Mouse (Mus musculus) intestine, postnatal 0 days (tissue): ENCODE measurements around the gene Col2a1. TPM values are rescaled to one million over a fixed set of nuclear protein-coding genes. Genes with fewer than 3 reads are reported as not detected.

Source experiments
- ATAC-seq: fragments of 200-750 bp; cut with Nextera tagmentation; 2 replicates; pipeline ENCODE4 v1.8.0; 2017; ENCODE audit warnings: mild to moderate bottlenecking, moderate TSS enrichment, moderate library complexity
- H3K27ac ChIP-seq: fragments of 300-500 bp; sonication (generic); 2 replicates; pipeline ENCODE4 v1.5.1; 2014; ENCODE audit warnings: mild to moderate bottlenecking, low read depth, low read length, moderate library complexity
- H3K27me3 ChIP-seq: fragments of 300-500 bp; sonication (generic); replicated peaks from 2 replicates; pipeline ENCODE4 v1.6.1; 2014; ENCODE audit warnings: low read length, mixed read lengths; ENCODE audit not compliant: control insufficient read depth, insufficient read depth
- H3K36me3 ChIP-seq: fragments of 300-500 bp; sonication (generic); 2 replicates; pipeline ENCODE4 v1.6.1; 2014; ENCODE audit warnings: mild to moderate bottlenecking, moderate library complexity; ENCODE audit not compliant: control insufficient read depth, insufficient read depth
- H3K4me1 ChIP-seq: fragments of 300-500 bp; sonication (generic); replicated peaks from 2 replicates; pipeline ENCODE4 v1.6.1; 2014; ENCODE audit warnings: antibody characterized with exemption, low read length, mixed read lengths; ENCODE audit not compliant: control insufficient read depth, insufficient read depth
- H3K4me2 ChIP-seq: fragments of 300-500 bp; sonication (generic); replicated peaks from 2 replicates; pipeline ENCODE4 v1.6.1; 2014; ENCODE audit warnings: low read depth, mild to moderate bottlenecking, moderate library complexity
- H3K4me3 ChIP-seq: fragments of 300-500 bp; sonication (generic); 2 replicates; pipeline ENCODE4 v1.5.1; 2014; ENCODE audit warnings: low read depth, low read length
- H3K9ac ChIP-seq: fragments of 300-500 bp; sonication (generic); 2 replicates; pipeline ENCODE4 v1.6.1; 2014; ENCODE audit warnings: mild to moderate bottlenecking, low read depth, low read length
- H3K9me3 ChIP-seq: fragments of 300-500 bp; sonication (generic); 2 replicates; pipeline ENCODE4 v1.6.1; 2016; ENCODE audit warnings: mixed run types; ENCODE audit not compliant: control insufficient read depth
- CTCF ChIP-seq: sonication (generic); IDR thresholded peaks from 2 replicates; pipeline ENCODE4 v1.5.1; 2016; ENCODE audit warnings: low read depth, mild to moderate bottlenecking, control low read depth, antibody characterized with exemption, moderate library complexity
- WGBS: fragments of 180-500 bp; shearing (Covaris S2); extraction: QIAGEN DNeasy Blood & Tissue Kit; methylation state at CpG from one replicate; pipeline ENCODE4 v1.1.7; 2014; 5-methylcytosine and 5-hydroxymethylcytosine counted together
- polyA plus RNA-seq: library from polyadenylated mRNA; unstranded; fragments of >200 nt; fragmentation: Nextera tagmentation; extraction: Ambion mirVana; gene quantifications from 2 replicates; pipeline ENCODE4 v1.2.1, GENCODE M21; 2015

The Col2a1 gene
- polyA plus RNA-seq, result 0.09 TPM in 1 of 2 replicates, not detected in the other

DNA sequence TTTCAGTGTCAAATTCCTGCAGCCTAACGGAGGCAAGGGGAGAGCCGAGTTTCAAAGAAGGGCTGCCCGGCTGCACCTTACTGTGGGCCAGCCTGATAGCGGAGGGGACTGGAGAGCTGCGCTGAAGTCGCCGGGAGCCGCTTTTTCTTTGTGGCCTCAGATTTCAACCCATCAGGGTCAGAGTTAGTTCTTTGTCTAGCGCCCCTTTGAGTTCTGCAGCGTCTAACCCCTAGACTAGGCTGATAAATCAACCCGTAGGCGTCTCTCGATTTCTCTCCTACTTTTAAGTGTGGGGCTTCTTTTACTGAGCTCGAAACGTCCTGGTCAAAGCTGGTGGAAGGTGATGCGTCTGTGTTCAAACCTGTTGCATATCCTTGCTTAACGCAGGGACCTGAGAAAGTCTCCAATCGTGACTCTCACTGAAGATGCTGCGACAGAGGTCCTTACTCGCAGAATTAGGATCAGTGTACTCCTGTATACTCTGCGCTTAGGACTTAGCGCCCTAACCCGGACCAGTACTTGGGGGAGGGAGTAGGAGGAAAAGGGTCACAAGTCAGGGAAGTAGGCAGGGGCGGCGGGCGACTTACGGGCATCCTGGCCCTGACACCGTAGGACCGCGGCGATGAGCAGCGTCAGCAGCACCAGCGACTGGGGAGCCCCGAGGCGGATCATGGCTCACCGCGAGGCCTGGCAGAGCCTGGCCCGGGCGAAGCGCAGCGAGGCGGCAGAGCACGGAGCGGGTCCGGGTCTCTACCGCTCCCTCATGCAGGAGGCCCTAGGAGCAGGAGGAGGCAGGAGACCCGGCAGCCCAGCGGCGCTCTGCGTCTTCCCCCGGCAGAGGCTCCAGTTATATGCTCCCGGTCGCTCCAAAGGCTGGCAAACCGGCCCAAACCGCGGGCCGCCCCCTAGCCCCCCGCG lies at the start of gene Col2a1:
Gene Col2a1, minus strand, starts transcription at position 874 of the 918 bp plus-strand sequence.
- 1% methylated on average over 49 of the region's 59 CpGs for WGBS
- Histone ChIP-seq H3K9ac (no peak within 1 kb of the TSS), H3K4me2 (peak within 1 kb of the TSS; percentile 45), H3K36me3 (no peaks in the 10 kb centered on the region), H3K27ac (no peak within 1 kb of the TSS), H3K27me3 (peaks cover 85% of the 10 kb centered on the region), H3K4me1 (peaks cover 11% of the 10 kb centered on the region), H3K9me3 (no peaks in the 10 kb centered on the region), H3K4me3 (peak within 1 kb of the TSS; percentile 12)
- TF ChIP-seq CTCF, result no peak
- no peak for ATAC-seq

DNA sequence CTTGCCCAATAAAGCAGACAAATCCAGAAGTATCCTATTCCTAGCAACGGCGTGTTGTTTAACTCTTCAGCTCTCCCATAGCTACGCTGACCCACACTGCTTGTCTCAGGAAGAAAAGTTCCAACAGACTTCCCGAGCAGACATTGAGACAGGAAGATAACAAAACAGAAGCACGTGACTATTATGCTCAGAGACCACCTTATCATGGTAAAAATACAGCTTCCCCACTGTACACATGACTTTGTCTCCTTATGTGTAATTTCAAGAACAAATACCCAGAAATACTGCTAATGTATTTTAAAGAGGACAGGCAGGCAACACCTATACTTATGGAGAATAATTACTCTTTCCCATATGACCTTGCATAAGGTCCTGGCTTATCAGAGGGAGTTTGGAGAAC lies 47.2 kb upstream of the Col2a1 start:
- Histone ChIP-seq H3K9ac (no peak overlapping the region), H3K4me3 (no peak overlapping the region), H3K9me3 (no peaks in the 10 kb centered on the region), H3K36me3 (peaks cover 78% of the 10 kb centered on the region), H3K4me1 (no peaks in the 10 kb centered on the region), H3K4me2 (no peak overlapping the region), H3K27me3 (no peaks in the 10 kb centered on the region), H3K27ac (no peak overlapping the region)
- TF ChIP-seq CTCF, result no peak
- WGBS, result 89% methylated on average over 5 of the region's 5 CpGs
- no peak for ATAC-seq

DNA sequence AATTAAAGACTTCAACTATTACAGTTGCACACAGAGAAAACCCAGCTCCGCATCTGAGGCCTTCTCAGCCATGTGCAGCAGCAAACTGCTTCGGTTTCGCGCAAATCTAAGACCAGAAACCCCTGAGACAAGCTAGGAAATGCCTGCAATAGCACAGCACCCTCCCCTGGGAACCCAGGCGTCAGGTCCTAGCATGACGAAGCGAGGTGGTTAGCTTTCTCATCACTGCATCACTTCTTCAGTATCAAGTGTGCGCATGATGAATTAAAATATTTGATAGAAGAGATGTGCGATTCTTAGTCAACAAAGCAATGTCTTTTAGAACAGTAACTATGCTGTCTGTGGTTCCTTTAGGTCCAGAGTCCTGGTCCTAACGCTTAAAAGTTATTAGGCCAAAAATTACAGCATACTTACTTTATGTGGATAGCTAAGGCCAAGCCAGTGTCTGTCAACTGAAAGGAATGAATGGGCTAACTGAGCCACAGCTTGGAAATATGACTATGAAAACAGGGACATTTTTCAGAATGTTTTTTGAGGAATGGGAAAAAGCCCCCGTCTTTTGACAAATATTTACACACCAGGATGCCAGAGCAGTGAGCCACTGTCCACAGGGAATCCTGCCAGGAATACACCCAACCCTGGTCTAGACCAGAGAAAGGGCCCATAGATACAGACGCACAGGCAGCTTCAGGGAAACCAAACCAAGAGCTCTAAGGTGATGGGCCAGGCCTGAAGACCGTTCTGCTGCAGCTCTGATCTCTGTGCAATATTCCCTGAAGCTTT lies 44.6 kb upstream of the Col2a1 start:
- no peak for TF ChIP-seq CTCF
- Histone ChIP-seq H3K9me3 (no peaks in the 10 kb centered on the region), H3K4me1 (no peaks in the 10 kb centered on the region), H3K36me3 (peaks cover 82% of the 10 kb centered on the region), H3K27ac (no peak overlapping the region), H3K9ac (no peak overlapping the region), H3K27me3 (no peaks in the 10 kb centered on the region), H3K4me2 (no peak overlapping the region), H3K4me3 (no peak overlapping the region)
- no peak for ATAC-seq
- WGBS, result 89% methylated on average over 13 of the region's 13 CpGs

DNA sequence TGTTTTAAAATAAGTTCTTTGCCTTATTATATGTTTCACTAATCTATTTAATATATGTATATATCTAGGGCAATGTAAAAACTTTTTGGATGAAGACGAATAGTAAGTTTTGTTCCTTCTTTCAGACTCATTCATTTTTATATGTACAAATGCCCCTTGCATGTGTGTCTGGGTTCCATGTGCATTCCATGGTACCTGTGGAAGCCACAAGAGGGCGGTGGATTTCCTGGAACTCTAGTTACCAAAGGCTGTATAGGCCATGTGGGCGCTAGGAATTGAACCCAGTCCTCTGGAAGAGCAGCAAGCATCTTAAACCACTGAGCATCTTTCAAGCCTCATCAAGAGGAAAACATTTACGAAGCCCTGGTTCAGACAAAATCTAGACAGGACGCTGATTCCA lies 39.9 kb upstream of the Col2a1 start:
- no peak overlapping the region for H3K4me3 ChIP-seq
- 95% methylated on average over 5 of the region's 5 CpGs for WGBS
- no peaks in the 10 kb centered on the region for H3K27me3 ChIP-seq
- TF ChIP-seq CTCF, result peak; percentile 42
- no peaks in the 10 kb centered on the region for H3K4me1 ChIP-seq
- ATAC-seq, result no peak
- no peaks in the 10 kb centered on the region for H3K9me3 ChIP-seq
- no peak overlapping the region for H3K9ac ChIP-seq
- H3K4me2 ChIP-seq, result no peak overlapping the region
- H3K27ac ChIP-seq, result no peak overlapping the region
- H3K36me3 ChIP-seq, result peaks cover 75% of the 10 kb centered on the region

DNA sequence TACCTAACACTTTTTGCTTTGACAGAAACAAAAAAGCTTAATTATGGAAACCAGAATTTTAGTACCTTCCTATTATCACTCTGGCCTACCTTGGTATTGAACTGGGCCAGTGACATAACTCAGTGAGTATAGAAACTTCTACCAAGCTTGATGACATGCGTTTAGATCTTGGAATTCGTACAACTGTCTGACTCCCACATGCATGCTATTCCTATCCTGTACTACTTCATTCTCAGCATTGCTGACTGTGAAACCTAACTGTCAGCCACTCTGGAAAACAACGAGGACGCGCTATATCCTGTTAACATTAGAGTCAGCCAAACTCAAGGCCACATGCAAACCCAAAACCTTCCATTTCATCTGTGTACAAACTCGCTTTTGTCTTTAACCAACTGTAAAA lies 39.5 kb upstream of the Col2a1 start:
- Histone ChIP-seq H3K27ac (no peak overlapping the region), H3K27me3 (no peaks in the 10 kb centered on the region), H3K9ac (no peak overlapping the region), H3K36me3 (peaks cover 77% of the 10 kb centered on the region), H3K4me3 (no peak overlapping the region), H3K9me3 (no peaks in the 10 kb centered on the region), H3K4me2 (no peak overlapping the region), H3K4me1 (no peaks in the 10 kb centered on the region)
- no peak for ATAC-seq
- TF ChIP-seq CTCF, result no peak
- WGBS, result 94% methylated on average over 6 of the region's 6 CpGs

DNA sequence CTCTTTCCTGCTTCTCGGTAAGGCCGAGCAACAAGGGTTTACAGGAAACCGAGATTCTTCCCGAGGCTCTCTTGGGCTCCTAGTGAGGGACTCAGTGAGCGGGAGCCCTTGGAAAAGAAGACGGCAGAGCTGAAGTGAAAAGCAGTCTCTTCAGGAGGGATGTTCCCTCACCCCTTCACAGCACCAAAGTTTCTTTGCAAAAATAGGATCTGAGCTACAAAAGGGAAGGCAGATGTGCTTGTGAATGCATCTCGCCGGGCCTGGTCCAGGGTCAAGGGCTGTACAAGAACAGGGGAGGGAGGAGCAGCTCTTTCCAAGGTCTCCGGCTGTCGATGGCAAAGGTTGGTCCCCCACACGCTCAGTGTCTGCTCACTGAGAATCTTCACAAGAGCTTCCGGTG lies 38.0 kb upstream of the Col2a1 start:
- Histone ChIP-seq H3K9me3 (no peaks in the 10 kb centered on the region), H3K4me3 (no peak overlapping the region), H3K36me3 (peaks cover 67% of the 10 kb centered on the region), H3K27ac (no peak overlapping the region), H3K4me1 (no peaks in the 10 kb centered on the region), H3K27me3 (no peaks in the 10 kb centered on the region), H3K9ac (no peak overlapping the region), H3K4me2 (no peak overlapping the region)
- no peak for ATAC-seq
- WGBS, result 84% methylated on average over 12 of the region's 12 CpGs
- TF ChIP-seq CTCF, result no peak
